Mouse (Mus musculus) liver, postnatal 0 days (tissue): Measurements from ENCODE around the gene Coro1a.

Experiments used
- CTCF ChIP-seq: sonication (generic); IDR thresholded peaks from 2 replicates; pipeline ENCODE4 v1.5.1; 2016; ENCODE audit warnings: antibody characterized with exemption, low read depth
- EP300 ChIP-seq: IDR thresholded peaks from 2 replicates; pipeline ENCODE4 v1.6.1; 2016; ENCODE audit warnings: antibody characterized with exemption, low read depth, mild to moderate bottlenecking

- TF ChIP-seq CTCF (no peak), EP300 (no peak)
These were observed 28.8 kb downstream of the Coro1a start for GRCm38 (mm10) chr7:126678545-126679341.
